8 mouse cellular contexts compared by ENCODE assay signal in genomic region chr1:170884978-170885561, GRCm38 (mm10). TPM values are rescaled to one million over a fixed set of nuclear protein-coding genes. Genes with fewer than 3 reads are reported as not detected.
DNase-seq lines count a peak whose midpoint lies in the region; ATAC-seq lines count a peak whose summit lies in the region.

Gm26620 (plus strand) TSS chr1:170885065.
Dusp12 (minus strand) TSS chr1:170885540.

- H3K4me1 ChIP-seq in hindbrain, embryonic 15.5 days (replicated peaks) = peaks cover 24% of the 10 kb centered on the region

- peak within 1 kb of the TSS; percentile 68 for H3K4me3 ChIP-seq in hindbrain, embryonic 15.5 days

- H3K27me3 ChIP-seq in hindbrain, embryonic 15.5 days = no peaks in the 10 kb centered on the region

- peak; percentile 78 for DNase-seq in gastrocnemius, adult 18-20 months (ENCODE audit: low spot score)
- peak; percentile 80 to 91 for DNase-seq in left cerebral cortex, adult 18-20 months (ENCODE audit: low spot score in 2 of 2)
- peak; percentile 88 to 89 for DNase-seq in lung, postnatal 4 days
- peak; percentile 95 for DNase-seq in retina, postnatal 1 day
- peak; percentile 86 for DNase-seq in thymus, postnatal 4 days

- H3K36me3 ChIP-seq in hindbrain, embryonic 15.5 days = peaks cover 6% of the 10 kb centered on the region

- peak within 1 kb of the TSS; percentile 75 for H3K4me2 ChIP-seq in hindbrain, embryonic 15.5 days

- ATAC-seq in activated CD4-positive, CD25-positive, alpha-beta regulatory T cell, adult 4 months = peak; percentile 97
- peak; percentile 99 for ATAC-seq in common myeloid progenitor, adult 5-6 weeks (replicated peaks; ENCODE audit: low read depth, poor library complexity, severe bottlenecking)
- ATAC-seq in hindbrain, embryonic 15.5 days (ENCODE audit: low FRiP score, low read depth) = peak; percentile 94

- peak within 1 kb of the TSS; percentile 86 for H3K27ac ChIP-seq in hindbrain, embryonic 15.5 days (replicated peaks)

- H3K9ac ChIP-seq in hindbrain, embryonic 15.5 days = peak within 1 kb of the TSS; percentile 78

- under 1% methylated on average over 46 of the region's 46 CpGs for WGBS in hindbrain, embryonic 15.5 days

- H3K9me3 ChIP-seq in hindbrain, embryonic 15.5 days = no peaks in the 10 kb centered on the region

RNA-seq across cellular contexts. Expression of gene Gm26620, which starts in this region (rescaled TPM):
- not detected for polyA plus RNA-seq in activated CD4-positive, CD25-positive, alpha-beta regulatory T cell, adult 4 months (2017; shearing (Covaris generic))
- total RNA-seq in common myeloid progenitor, adult 5-6 weeks (2017) = not detected in 2 replicates
- total RNA-seq in gastrocnemius, adult 18-20 months (2021) = under 1 TPM in 1 of 2 experiments, not detected in 1; 0.47 TPM
- polyA plus RNA-seq in hindbrain, embryonic 15.5 days (2015; fragmentation: Nextera tagmentation; extraction: Ambion mirVana) = 0.21 and 1.2 TPM in 2 replicates
- under 1 TPM; 0.45 to 0.79 TPM for total RNA-seq in left cerebral cortex, adult 18-20 months (2021)

RNA-seq across cellular contexts. Expression of gene Dusp12, which starts in this region (rescaled TPM):
- 10 to 100 TPM; 10.2 to 14.5 TPM for polyA plus RNA-seq in activated CD4-positive, CD25-positive, alpha-beta regulatory T cell, adult 4 months (2017; shearing (Covaris generic))
- total RNA-seq in common myeloid progenitor, adult 5-6 weeks (2017) = 10.3 and 11.9 TPM in 2 replicates
- total RNA-seq in gastrocnemius, adult 18-20 months (2021) = 1 to 10 TPM; 4.1 to 5.5 TPM
- 38.4 and 46.0 TPM in 2 replicates for polyA plus RNA-seq in hindbrain, embryonic 15.5 days (2015; fragmentation: Nextera tagmentation; extraction: Ambion mirVana)
- total RNA-seq in left cerebral cortex, adult 18-20 months (2021) = 10 to 100 TPM; 15.1 to 16.7 TPM

Comparison
In these comparisons a context has a peak if more than half of its experiments do, and no peak if none do; other contexts are left out.
1. Peak in every context shown above with its lines: DNase-seq, ATAC-seq, H3K4me3 ChIP-seq and H3K27ac ChIP-seq.